Mouse (Mus musculus) cerebellum, adult 11-12 months (tissue): ENCODE measurements around the gene Actn4.

Experiments
- DNase-seq: peaks from one replicate; pipeline ENCODE4 v3.0.0; 2022

Gene Actn4

GRCm38 (mm10) chr7:28881199-28881598 lies 80.9 kb downstream of the Actn4 start, which contains the start of gene Capn12:
Gene Capn12 (plus strand): TSS chr7:28881422.
- DNase-seq = no peak

GRCm38 (mm10) chr7:28880554-28880953 lies 81.6 kb downstream of the Actn4 start:
- DNase-seq = no peak

DNA sequence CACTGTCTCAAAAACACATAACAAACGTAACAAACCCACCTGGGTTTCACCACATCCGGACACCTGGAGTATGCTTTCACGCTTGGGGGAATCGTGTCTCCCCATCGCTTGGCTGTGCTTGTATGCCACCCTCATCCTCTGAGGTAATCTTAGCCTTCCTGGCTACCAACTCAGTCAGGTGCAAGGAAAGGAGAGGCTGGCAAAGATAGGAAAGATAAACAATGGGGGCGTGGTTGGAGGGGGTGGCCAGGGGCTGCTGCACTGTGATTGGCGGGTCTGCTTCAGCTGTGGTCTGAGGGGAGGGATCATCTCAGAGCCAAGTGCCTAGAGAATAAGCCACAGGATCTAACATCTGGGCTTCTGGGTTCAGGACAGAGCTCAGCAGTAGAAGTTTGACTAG lies 82.5 kb downstream of the Actn4 start:
- no peak for DNase-seq

DNA sequence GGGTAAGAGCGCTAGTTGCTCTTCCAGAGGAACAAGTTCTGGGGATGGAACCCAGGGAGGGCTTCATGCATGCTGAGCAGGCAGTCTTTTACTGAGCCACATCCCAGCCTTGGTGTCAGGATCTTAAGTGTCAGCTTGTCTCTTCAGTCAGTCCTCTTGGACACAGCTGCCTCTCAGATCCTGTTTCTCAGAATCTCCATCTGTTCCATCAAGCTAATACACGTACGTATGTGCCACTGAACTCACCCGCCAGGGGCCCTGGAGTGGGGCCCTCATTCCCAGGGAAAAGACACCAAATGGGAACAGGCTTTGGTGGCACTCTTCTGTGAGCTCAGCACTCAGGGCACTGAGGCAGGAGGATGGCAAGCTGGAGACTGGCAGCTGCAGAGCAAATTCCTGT lies 84.3 kb downstream of the Actn4 start:
- DNase-seq = no peak

GRCm38 (mm10) chr7:28877155-28877554 lies 85.0 kb downstream of the Actn4 start:
- no peak for DNase-seq

DNA sequence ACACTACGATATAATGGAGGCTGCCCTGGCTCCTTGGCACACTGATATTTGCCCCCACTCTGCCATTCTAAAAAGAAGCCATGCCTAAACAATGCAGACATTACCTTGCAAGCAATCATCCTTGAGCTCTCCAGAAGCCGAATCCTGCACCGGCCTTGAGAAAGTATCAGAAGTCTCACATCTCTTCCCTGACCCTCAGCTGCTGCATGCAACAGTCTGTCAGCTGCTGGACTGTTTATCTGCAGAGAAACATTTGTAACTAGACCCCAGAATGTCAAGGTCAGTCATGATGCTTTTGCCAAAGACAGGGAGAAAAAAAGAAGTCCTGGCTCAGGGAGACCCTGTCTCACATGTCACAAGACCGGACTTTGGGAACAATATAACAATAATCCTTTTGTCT lies 86.0 kb downstream of the Actn4 start:
- DNase-seq = no peak

DNA sequence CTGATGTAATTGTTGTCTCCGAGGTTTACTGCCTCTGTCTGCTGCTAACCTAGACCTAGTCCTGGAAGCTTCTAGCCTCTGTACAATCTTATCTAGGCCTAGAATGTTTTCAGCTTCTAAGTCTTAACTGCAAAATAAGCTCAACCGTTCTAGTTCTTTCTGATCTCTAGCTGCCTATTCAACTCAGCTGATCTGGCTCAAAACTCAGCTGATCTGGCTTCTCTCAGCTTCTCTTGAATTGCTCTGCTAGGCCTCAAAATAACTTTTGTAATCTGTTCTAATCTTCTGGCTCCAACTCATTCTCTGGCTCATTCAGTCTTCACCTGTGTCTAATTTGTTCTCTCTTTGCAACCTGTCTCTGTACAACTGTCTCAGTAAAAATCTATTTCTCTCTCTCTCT lies 87.6 kb downstream of the Actn4 start:
- no peak for DNase-seq

- no peak for DNase-seq
These were observed 91.1 kb downstream of the Actn4 start for GRCm38 (mm10) chr7:28870901-28871664.

DNA sequence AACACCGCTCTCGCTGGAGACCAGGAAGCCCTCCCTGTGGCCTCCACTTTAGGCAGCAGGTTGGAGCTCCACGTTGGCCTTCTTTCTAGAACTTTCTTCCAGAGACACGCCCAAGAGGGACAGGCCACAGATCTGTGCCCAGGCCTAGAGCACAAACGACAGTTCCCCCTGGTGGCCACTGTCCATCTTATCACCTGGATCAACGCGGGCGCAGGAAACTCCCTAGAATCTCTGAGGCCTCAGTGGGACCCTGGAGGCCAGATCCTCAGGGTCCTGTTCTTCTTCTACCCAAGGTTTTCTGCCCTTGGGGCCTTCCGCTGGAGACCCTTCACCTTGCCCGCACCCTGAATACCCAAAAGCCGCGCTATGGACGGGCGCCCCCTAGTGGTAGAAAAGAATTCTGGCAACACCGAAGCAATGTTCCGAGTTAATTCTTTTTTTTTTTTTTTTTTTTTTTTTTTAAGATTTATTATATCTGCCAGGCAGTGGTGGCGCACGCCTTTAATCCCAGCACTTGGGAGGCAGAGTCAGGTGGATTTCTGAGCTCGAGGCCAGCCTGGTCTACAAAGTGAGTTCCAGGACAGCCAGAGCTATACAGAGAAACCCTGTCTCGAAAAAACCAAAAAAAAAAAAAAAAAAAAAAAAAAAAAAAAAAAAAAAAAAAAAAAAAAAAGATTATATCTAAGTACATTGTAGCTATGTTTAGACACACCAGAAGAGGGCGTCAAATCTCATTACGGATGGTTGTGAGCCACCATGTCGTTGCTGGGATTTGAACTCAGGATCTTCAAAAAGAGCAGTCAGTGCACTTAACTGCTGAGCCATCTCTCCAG lies 94.4 kb downstream of the Actn4 start:
- DNase-seq = peak; percentile 64

GRCm38 (mm10) chr7:28866769-28867507 lies 95.2 kb downstream of the Actn4 start:
- no peak for DNase-seq

GRCm38 (mm10) chr7:28865481-28866300 lies 96.4 kb downstream of the Actn4 start:
- DNase-seq = no peak

- DNase-seq = no peak
These were observed 97.8 kb downstream of the Actn4 start for GRCm38 (mm10) chr7:28864288-28864750.

GRCm38 (mm10) chr7:28863540-28863939 lies 98.6 kb downstream of the Actn4 start, which contains the start of gene Lgals7:
Gene Lgals7 (plus strand): TSS chr7:28863853.
- DNase-seq = no peak

GRCm38 (mm10) chr7:28862817-28863499 lies 99.2 kb downstream of the Actn4 start:
- DNase-seq = no peak

- no peak for DNase-seq
These were observed 101.2 kb downstream of the Actn4 start for GRCm38 (mm10) chr7:28860898-28861297.

DNA sequence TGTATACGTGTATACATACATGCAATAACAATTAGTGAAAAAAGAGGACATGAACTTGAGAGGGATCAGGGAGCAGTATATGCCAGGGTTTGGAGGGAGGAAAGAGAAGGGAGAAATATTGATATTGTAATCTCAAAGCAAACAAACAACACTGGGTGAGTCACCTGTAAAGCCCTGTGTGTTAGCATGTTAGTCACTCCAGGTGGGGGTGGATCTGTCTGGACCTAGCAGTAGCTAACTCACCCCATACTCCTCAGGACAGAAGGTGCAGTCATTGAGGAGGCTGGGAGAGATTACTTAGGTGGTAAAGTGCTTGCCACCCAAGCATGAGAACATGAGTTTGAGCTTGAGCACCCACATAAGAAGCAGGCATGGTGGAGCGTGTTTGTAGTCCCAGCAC lies 102.2 kb downstream of the Actn4 start:
- DNase-seq = no peak

DNA sequence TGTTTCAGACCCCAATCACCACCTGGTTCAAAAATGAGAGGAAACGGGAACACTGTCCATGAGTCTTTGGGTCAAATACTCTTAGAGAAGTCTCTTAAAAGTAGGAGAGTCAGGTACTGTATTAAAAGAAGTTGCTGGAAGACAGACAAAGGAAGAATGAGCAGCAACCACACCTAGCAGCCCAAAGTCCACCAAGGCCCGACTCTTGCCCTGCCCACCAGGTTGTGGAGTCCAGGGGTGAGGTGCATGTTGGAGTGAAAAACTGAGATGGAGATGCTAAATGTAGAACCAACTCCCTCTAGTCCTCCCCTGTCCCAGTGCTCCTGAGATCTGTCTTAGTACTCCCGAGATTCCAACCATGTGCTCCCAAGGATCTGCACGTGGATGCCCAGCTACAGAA lies 111.5 kb downstream of the Actn4 start:
- no peak for DNase-seq

DNA sequence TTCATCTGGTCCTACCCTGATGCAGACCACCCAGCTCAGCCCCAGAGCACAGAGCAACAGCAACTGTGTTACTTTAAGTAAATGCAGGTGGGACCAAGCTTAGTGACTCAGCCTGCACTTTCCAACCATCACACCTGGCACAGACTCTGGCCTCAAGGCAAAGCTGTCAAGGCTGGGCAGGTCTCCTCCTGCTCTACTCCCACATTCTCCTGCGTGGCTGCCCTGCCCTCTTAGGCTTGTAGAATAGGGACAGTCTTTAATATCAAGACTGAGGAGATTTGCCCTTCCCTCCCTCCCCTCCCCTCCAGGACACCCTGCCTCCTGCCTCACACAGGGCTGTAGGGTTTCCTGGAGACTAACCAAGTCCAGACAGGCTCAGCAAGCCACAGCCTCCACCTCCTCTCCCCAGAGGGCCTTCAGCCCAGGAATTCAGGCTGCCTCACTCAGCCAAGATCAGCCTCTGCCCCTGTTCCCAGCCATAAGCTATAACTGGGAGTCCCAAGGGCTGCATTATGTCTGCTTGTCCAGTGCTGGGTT lies 112.4 kb downstream of the Actn4 start:
- DNase-seq = no peak

GRCm38 (mm10) chr7:28847273-28847672 lies 114.9 kb downstream of the Actn4 start:
- DNase-seq = no peak
